Mouse (Mus musculus): Measurements from ENCODE around the gene Hilpda.

Hilpda gene

GRCm38 (mm10) chr6:29272312-29273072 lies at the start of gene Hilpda:
Hilpda (plus strand) TSS chr6:29272488.
- DNase-seq: peak; percentile 99

GRCm38 (mm10) chr6:29229265-29229913 lies 42.9 kb upstream of the Hilpda start:
- peak; percentile 79 for DNase-seq

GRCm38 (mm10) chr6:29230386-29230785 lies 41.9 kb upstream of the Hilpda start:
- DNase-seq: peak; percentile 78

- no peak for DNase-seq
Observed at GRCm38 (mm10) chr6:29231799-29232198, 40.5 kb upstream of the Hilpda start.

- DNase-seq: no peak
Observed at GRCm38 (mm10) chr6:29232321-29232720, 40.0 kb upstream of the Hilpda start.

- no peak for DNase-seq
Observed at GRCm38 (mm10) chr6:29233710-29234109, 38.6 kb upstream of the Hilpda start.

- DNase-seq: no peak
Observed at GRCm38 (mm10) chr6:29234272-29234671, 38.0 kb upstream of the Hilpda start.

- DNase-seq: peak; percentile 93
Observed at GRCm38 (mm10) chr6:29240806-29241205, 31.5 kb upstream of the Hilpda start.

GRCm38 (mm10) chr6:29241697-29242096 lies 30.6 kb upstream of the Hilpda start:
- no peak for DNase-seq

GRCm38 (mm10) chr6:29242265-29242664 lies 30.0 kb upstream of the Hilpda start:
- no peak for DNase-seq

GRCm38 (mm10) chr6:29245272-29246120 lies 26.8 kb upstream of the Hilpda start:
- peak; percentile 87 for DNase-seq

GRCm38 (mm10) chr6:29246183-29246582 lies 26.1 kb upstream of the Hilpda start:
- DNase-seq: no peak

- no peak for DNase-seq
Observed at GRCm38 (mm10) chr6:29246585-29246984, 25.7 kb upstream of the Hilpda start.

- DNase-seq: no peak
Observed at GRCm38 (mm10) chr6:29247072-29247471, 25.2 kb upstream of the Hilpda start.

GRCm38 (mm10) chr6:29259418-29259817 lies 12.9 kb upstream of the Hilpda start:
- DNase-seq: peak; percentile 63

- DNase-seq: peak; percentile 70
Observed at GRCm38 (mm10) chr6:29261831-29262230, 10.5 kb upstream of the Hilpda start.

GRCm38 (mm10) chr6:29263650-29264455 lies 8.4 kb upstream of the Hilpda start:
- peak; percentile 97 for DNase-seq

GRCm38 (mm10) chr6:29264456-29264781 lies 7.9 kb upstream of the Hilpda start:
- no peak for DNase-seq

GRCm38 (mm10) chr6:29266936-29267335 lies 5.4 kb upstream of the Hilpda start:
- DNase-seq: peak; percentile 83

GRCm38 (mm10) chr6:29269006-29269668 lies 3.2 kb upstream of the Hilpda start:
- DNase-seq: no peak

- DNase-seq: peak; percentile 92
Observed at GRCm38 (mm10) chr6:29270961-29271360, 1.3 kb upstream of the Hilpda start.

GRCm38 (mm10) chr6:29276746-29277145 lies 4.5 kb downstream of the Hilpda start:
- no peak for DNase-seq
